13 mouse cellular contexts compared by ENCODE assay signal in genomic region chrX:57797956-57798355, GRCm38 (mm10).
DNase-seq lines count a peak whose midpoint lies in the region; ATAC-seq and TF ChIP-seq lines count a peak whose summit lies in the region.
"Had no signal": no experiment of that assay in that cellular context is flagged by ENCODE, and none has a peak within 500 bp of the region (broad histone marks: within the 10 kb centered on the region; RNA-seq: fewer than 3 reads in every experiment).

No protein-coding gene starts in this region.

- no peak for TF ChIP-seq CTCF in midbrain, postnatal 0 days (IDR thresholded peaks at IDR 0.05)
- TF ChIP-seq CTCF in forebrain, postnatal 0 days (IDR thresholded peaks at IDR 0.05; ENCODE audit: low read depth) = no peak

- no peak for ATAC-seq in midbrain, postnatal 0 days (ENCODE audit: low FRiP score)
- peak; percentile 38; the same call in 1 of the 2 replicates for ATAC-seq in forebrain, postnatal 0 days
- ATAC-seq in midbrain, embryonic 14.5 days (ENCODE audit: low FRiP score, low TSS enrichment) = no peak; the same call in 1 of the 2 replicates

- 40% methylated on average over 6 of the region's 6 CpGs for WGBS in midbrain, embryonic 10.5 days
- 20% methylated on average over 6 of the region's 6 CpGs for WGBS in midbrain, postnatal 0 days
- WGBS in forebrain, postnatal 0 days = 42% methylated on average over 6 of the region's 6 CpGs
- 36% methylated on average over 6 of the region's 6 CpGs for WGBS in midbrain, embryonic 14.5 days

- no peaks in the 10 kb centered on the region for H3K9me3 ChIP-seq in midbrain, embryonic 10.5 days (replicated peaks)
- no peaks in the 10 kb centered on the region for H3K9me3 ChIP-seq in midbrain, postnatal 0 days (ENCODE audit: low read length)
- H3K9me3 ChIP-seq in forebrain, postnatal 0 days (ENCODE audit: low read length) = no peaks in the 10 kb centered on the region
- no peaks in the 10 kb centered on the region for H3K9me3 ChIP-seq in midbrain, embryonic 14.5 days (ENCODE audit: control insufficient read depth, low read length)

- no peak overlapping the region for H3K4me3 ChIP-seq in midbrain, embryonic 10.5 days
- H3K4me3 ChIP-seq in midbrain, postnatal 0 days (ENCODE audit: low read depth, low read length) = no peak overlapping the region
- no peak overlapping the region for H3K4me3 ChIP-seq in forebrain, postnatal 0 days (ENCODE audit: low read depth, low read length)
- no peak overlapping the region for H3K4me3 ChIP-seq in midbrain, embryonic 14.5 days (replicated peaks; ENCODE audit: low read depth, low read length)

- H3K4me1 ChIP-seq in midbrain, embryonic 10.5 days = peaks cover 20% of the 10 kb centered on the region
- H3K4me1 ChIP-seq in midbrain, postnatal 0 days (ENCODE audit: insufficient read depth, low read length) = no peaks in the 10 kb centered on the region
- H3K4me1 ChIP-seq in forebrain, postnatal 0 days (ENCODE audit: insufficient read depth) = no peaks in the 10 kb centered on the region
- H3K4me1 ChIP-seq in midbrain, embryonic 14.5 days (ENCODE audit: control insufficient read depth, insufficient read depth, low read length) = 0 out of 2 replicates have a peak, but pooled peaks cover 2% of the 10 kb centered on the region

- peak overlapping the region; percentile 74 for H3K27ac ChIP-seq in midbrain, embryonic 10.5 days (replicated peaks)
- no peak overlapping the region for H3K27ac ChIP-seq in midbrain, postnatal 0 days (ENCODE audit: low read depth, low read length)
- no peak overlapping the region for H3K27ac ChIP-seq in forebrain, postnatal 0 days (ENCODE audit: low read depth, low read length)
- H3K27ac ChIP-seq in midbrain, embryonic 14.5 days (replicated peaks; ENCODE audit: low read depth, low read length) = peak overlapping the region; percentile 63; the same call in 1 of the 2 replicates

- no peaks in the 10 kb centered on the region for H3K27me3 ChIP-seq in midbrain, embryonic 10.5 days (ENCODE audit: low read depth, poor library complexity, severe bottlenecking)
- no peaks in the 10 kb centered on the region for H3K27me3 ChIP-seq in midbrain, postnatal 0 days (ENCODE audit: insufficient read depth, low read length)
- H3K27me3 ChIP-seq in forebrain, postnatal 0 days (ENCODE audit: insufficient read depth, low read length) = no peaks in the 10 kb centered on the region
- no peaks in the 10 kb centered on the region for H3K27me3 ChIP-seq in midbrain, embryonic 14.5 days (ENCODE audit: control insufficient read depth, insufficient read depth, low read length)

- no peak overlapping the region for H3K9ac ChIP-seq in midbrain, postnatal 0 days (replicated peaks; ENCODE audit: low read length, poor library complexity, severe bottlenecking)
- no peak overlapping the region for H3K9ac ChIP-seq in forebrain, postnatal 0 days
- H3K9ac ChIP-seq in midbrain, embryonic 14.5 days (replicated peaks; ENCODE audit: low read length) = no peak overlapping the region

- no peak overlapping the region; the same call in 1 of the 2 replicates for H3K4me2 ChIP-seq in midbrain, postnatal 0 days (ENCODE audit: low read depth, low read length, poor library complexity, severe bottlenecking)
- peak overlapping the region; percentile 21 for H3K4me2 ChIP-seq in forebrain, postnatal 0 days (ENCODE audit: low read depth)
- H3K4me2 ChIP-seq in midbrain, embryonic 14.5 days (ENCODE audit: low read length) = peak overlapping the region; percentile 30
- H3K4me2 ChIP-seq: liver, embryonic 11.5 days had no signal

- H3K36me3 ChIP-seq in midbrain, embryonic 10.5 days = no peaks in the 10 kb centered on the region
- no peaks in the 10 kb centered on the region for H3K36me3 ChIP-seq in midbrain, postnatal 0 days (ENCODE audit: insufficient read depth, low read length)
- no peaks in the 10 kb centered on the region for H3K36me3 ChIP-seq in forebrain, postnatal 0 days (ENCODE audit: insufficient read depth)
- no peaks in the 10 kb centered on the region for H3K36me3 ChIP-seq in midbrain, embryonic 14.5 days (ENCODE audit: control insufficient read depth, insufficient read depth, low read length)

- peak; percentile 43 for DNase-seq in midbrain, embryonic 10.5 days (ENCODE audit: low spot score)
- DNase-seq in midbrain, postnatal 0 days (ENCODE audit: low spot score) = no peak
- DNase-seq in forebrain, postnatal 0 days = no peak
- DNase-seq in midbrain, embryonic 14.5 days = peak; percentile 45
- no peak for DNase-seq in cerebellum, adult 11-12 months
- DNase-seq in spleen, postnatal 10 days (ENCODE audit: low spot score in 2 of 2) = no peak
- DNase-seq in cerebellum, postnatal 25 days = no peak
- no peak for DNase-seq in right cerebral cortex, postnatal 4 days
- DNase-seq: adrenal gland, postnatal 14 days; cerebellum, adult 11 months; gastrocnemius, postnatal 10 days; kidney, postnatal 14 days had no signal

Comparison
In these comparisons a context has a peak if more than half of its experiments do, and no peak if none do; other contexts are left out.
1. DNase-seq: peak in midbrain, embryonic 10.5 days (single experiment) and midbrain, embryonic 14.5 days (single experiment); none in midbrain, postnatal 0 days (single experiment), forebrain, postnatal 0 days (single experiment), cerebellum, adult 11-12 months (single experiment), spleen, postnatal 10 days (0 of 2), cerebellum, postnatal 25 days (0 of 2) and right cerebral cortex, postnatal 4 days (single experiment).
2. H3K27ac ChIP-seq: peak in midbrain, embryonic 10.5 days (single experiment) and midbrain, embryonic 14.5 days (single experiment); none in midbrain, postnatal 0 days (single experiment) and forebrain, postnatal 0 days (single experiment).